Mouse (Mus musculus): ENCODE measurements at regions not wholly inside any gene's neighbourhood (a gene's known extent, or its start where the extent isn't known, plus 50 kb on each side); places are given as distances from the start of the nearest gene placed in this dataset.

DNA sequence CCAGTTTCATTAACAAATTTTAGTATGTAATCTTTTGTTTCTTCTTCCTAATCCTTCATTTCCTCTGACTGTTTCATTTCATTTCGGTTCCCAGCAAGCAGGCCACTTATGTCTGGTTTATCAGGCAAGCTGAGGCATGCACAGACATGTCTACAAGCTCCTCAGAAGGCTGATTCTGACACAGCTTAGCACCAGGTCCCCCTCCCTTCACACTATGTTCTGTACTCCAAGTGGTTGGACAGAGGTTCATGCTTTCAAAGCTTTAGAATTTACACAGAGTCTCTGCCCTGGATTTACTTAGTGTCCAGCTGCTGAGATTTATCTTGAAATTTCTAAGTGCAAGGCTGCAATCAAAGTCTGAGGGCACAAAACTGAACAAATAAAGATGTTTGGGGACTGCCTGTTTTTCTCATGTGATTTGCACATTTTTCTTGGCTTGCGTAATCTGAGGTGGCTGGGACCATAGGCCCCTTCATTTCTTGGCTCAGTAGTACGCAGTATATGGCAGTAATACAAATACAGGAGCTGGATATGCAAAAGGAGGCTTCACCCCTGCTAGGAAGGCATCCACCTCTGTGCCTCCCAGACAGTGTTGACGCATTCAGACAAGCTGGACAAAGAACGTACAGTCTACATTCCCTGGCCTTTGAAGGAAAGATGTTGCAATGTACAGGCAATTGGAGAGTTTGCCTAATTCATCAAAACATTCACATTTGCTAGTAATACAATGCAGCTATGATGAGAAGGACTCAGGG lies 222.7 kb upstream of the Pappa start:
- WGBS = 77% methylated on average over 5 of the region's 5 CpGs
- Histone ChIP-seq H3K27ac (no peak overlapping the region), H3K9ac (no peak overlapping the region), H3K4me3 (no peak overlapping the region), H3K4me1 (no peaks in the 10 kb centered on the region), H3K9me3 (no peaks in the 10 kb centered on the region), H3K27me3 (replicated peaks) (no peaks in the 10 kb centered on the region), H3K36me3 (replicated peaks) (no peaks in the 10 kb centered on the region), H3K4me2 (no peak overlapping the region)
- ATAC-seq (replicated peaks) = no peak

DNA sequence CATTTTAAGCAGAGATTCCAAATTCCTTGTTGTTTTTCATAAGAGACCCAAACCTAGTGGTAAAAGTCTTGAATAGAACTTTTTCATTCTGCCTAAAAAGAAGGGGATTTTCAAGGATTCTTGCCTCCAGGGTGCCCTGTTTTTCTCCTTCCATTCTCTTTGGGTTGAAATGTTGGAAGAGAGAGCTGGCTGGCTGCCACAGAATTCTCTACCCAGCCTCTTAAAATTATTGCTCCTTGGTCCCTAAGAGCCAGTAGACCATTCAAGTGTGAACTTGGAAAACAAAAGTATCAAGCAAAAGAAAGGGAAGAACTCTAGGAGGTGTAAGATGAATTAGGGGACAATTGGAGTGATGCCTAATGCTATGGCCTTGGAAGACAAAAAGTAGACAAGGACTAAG lies 200.2 kb upstream of the Pappa start:
- no peak overlapping the region for H3K4me2 ChIP-seq
- ATAC-seq (replicated peaks) = no peak
- no peaks in the 10 kb centered on the region for H3K36me3 ChIP-seq (replicated peaks)

DNA sequence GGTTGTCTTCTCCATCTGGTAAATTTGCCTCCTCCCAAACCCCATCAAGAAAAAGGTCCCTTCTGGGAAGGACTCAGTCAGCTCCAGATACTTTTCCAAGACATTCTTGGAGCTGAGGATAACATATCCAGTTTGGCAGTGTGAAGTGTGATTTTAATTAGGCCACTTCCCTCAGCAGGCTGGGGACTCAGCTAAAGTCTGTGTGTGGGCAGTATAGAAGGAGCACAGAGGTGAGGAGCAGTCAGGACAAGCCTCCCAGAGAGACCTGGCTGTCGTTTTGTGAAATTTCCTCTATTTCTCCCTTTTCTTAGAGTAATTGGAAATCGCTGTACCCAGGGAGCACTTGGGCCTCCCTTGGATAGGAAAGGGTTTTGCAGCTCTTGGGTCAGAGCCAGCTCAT lies 195.4 kb upstream of the Pappa start:
- H3K9ac ChIP-seq = no peak overlapping the region
- no peak overlapping the region for H3K4me2 ChIP-seq
- no peaks in the 10 kb centered on the region for H3K9me3 ChIP-seq
- no peaks in the 10 kb centered on the region for H3K4me1 ChIP-seq
- H3K36me3 ChIP-seq (replicated peaks) = no peaks in the 10 kb centered on the region
- no peak overlapping the region for H3K4me3 ChIP-seq
- ATAC-seq (replicated peaks) = no peak
- H3K27ac ChIP-seq = no peak overlapping the region
- WGBS = 75% methylated on average over 2 of the region's 2 CpGs
- H3K27me3 ChIP-seq (replicated peaks) = no peaks in the 10 kb centered on the region

More for the DNA sequence above, 200.2 kb upstream of the Pappa start:
- Histone ChIP-seq H3K27me3 (replicated peaks) (no peaks in the 10 kb centered on the region), H3K27ac (no peak overlapping the region), H3K4me1 (no peaks in the 10 kb centered on the region), H3K9me3 (no peaks in the 10 kb centered on the region), H3K4me3 (no peak overlapping the region), H3K9ac (no peak overlapping the region)

DNA sequence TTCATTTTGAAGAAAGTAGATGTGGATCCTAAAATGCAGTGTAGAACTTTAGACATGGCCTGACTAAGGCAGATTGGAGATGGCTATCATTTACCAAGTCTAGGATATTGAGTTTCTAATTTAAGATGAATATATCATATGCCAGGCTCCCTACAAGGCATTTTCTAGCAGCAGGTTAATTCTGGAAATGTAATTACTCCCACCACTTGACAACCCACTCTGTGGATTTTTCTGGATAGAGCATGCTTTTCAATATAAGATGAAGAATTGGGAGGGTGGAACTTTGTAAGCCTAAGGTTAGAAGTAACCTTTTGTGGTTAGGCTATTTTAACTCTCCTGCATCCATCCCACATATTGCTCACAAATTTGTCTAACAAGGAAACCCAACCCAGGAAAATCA lies 178.4 kb upstream of the Pappa start:
- Histone ChIP-seq H3K9ac (no peak overlapping the region), H3K27me3 (replicated peaks) (no peaks in the 10 kb centered on the region), H3K4me1 (no peaks in the 10 kb centered on the region), H3K36me3 (replicated peaks) (no peaks in the 10 kb centered on the region), H3K27ac (no peak overlapping the region), H3K4me2 (no peak overlapping the region), H3K4me3 (no peak overlapping the region), H3K9me3 (no peaks in the 10 kb centered on the region)
- no peak for ATAC-seq (replicated peaks)

DNA sequence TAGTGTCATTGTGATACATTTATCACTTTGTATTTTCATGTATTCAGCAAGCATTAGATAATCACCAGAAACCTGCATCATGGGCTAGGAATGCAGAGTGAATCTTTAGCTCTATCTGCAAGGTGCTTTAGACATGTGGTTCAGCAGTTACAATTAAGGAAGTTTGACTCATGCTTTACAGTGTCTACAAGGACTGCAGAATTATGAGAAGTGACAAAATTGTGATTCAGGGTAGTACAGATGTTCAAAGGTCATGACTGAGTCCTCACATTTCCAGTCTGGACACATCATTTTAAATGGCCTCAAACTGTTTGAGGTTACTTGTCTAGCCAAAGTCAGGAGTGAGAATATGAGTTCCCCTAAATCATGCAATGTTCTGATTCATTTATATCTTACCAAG lies 171.3 kb upstream of the Pappa start:
- H3K27me3 ChIP-seq (replicated peaks) = no peaks in the 10 kb centered on the region
- H3K36me3 ChIP-seq (replicated peaks) = no peaks in the 10 kb centered on the region
- H3K4me2 ChIP-seq = no peak overlapping the region
- no peaks in the 10 kb centered on the region for H3K9me3 ChIP-seq
- H3K27ac ChIP-seq = no peak overlapping the region
- ATAC-seq (replicated peaks) = no peak
- H3K4me1 ChIP-seq = no peaks in the 10 kb centered on the region
- H3K4me3 ChIP-seq = no peak overlapping the region
- no peak overlapping the region for H3K9ac ChIP-seq

DNA sequence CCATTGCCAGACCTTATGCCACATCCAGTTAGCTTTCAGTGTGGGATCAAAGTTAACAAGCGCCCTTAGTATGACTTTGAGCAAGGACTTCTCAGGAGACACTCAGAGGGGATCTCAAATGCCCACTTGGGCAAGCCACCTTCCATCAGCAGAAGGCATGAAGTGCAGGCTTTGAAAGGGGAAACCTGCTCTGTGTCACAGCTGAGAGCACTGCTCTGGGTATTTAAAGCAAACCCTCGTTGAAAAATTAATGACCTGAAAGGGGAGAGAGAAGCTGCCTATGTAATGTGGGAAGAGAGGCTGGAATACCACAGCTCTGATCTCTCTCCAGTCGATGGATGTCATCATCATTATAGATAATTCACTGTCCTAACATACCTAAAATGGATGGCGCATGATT lies 165.1 kb upstream of the Pappa start:
- no peak overlapping the region for H3K27ac ChIP-seq
- WGBS = 77% methylated on average over 4 of the region's 4 CpGs
- ATAC-seq (replicated peaks) = no peak
- H3K36me3 ChIP-seq (replicated peaks) = no peaks in the 10 kb centered on the region
- H3K4me1 ChIP-seq = no peaks in the 10 kb centered on the region
- no peaks in the 10 kb centered on the region for H3K27me3 ChIP-seq (replicated peaks)
- no peak overlapping the region for H3K4me3 ChIP-seq
- no peak overlapping the region for H3K4me2 ChIP-seq
- H3K9me3 ChIP-seq = no peaks in the 10 kb centered on the region
- H3K9ac ChIP-seq = no peak overlapping the region

DNA sequence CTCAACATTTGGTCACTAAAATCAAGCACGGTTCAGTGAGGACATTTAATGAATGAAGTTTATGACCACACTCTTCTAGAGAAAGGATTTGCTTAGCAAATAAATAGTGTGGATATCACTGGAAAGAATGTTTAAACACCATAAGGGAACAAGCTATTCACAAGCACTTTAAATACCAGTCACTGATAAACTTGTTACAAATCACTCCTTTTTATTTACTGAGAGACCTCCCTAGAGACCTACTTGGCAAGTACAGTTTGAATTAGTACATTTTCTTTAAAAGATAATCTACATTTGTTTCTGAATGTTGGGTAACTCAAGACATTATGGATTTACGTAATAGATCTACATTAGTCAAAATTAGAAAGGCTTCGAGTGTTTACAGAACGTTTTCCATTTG lies 162.2 kb upstream of the Pappa start:
- Histone ChIP-seq H3K4me2 (no peak overlapping the region), H3K9ac (no peak overlapping the region), H3K36me3 (replicated peaks) (no peaks in the 10 kb centered on the region), H3K4me1 (no peaks in the 10 kb centered on the region), H3K9me3 (no peaks in the 10 kb centered on the region), H3K27ac (no peak overlapping the region), H3K4me3 (no peak overlapping the region), H3K27me3 (replicated peaks) (no peaks in the 10 kb centered on the region)
- 85% methylated on average over 4 of the region's 4 CpGs for WGBS
- ATAC-seq (replicated peaks) = no peak

All from midbrain, embryonic 15.5 days (tissue).